Mouse (Mus musculus): ENCODE data around the gene Hspa12b. TPM values are rescaled to one million over a fixed set of nuclear protein-coding genes. Genes with fewer than 3 reads are reported as not detected.

The Hspa12b gene
- polyA plus RNA-seq, 1 experiment, result 8.6 TPM

- TF ChIP-seq CTCF (IDR thresholded peaks at IDR 0.05; ENCODE audit: borderline replicate concordance, insufficient read depth, low read length) (no peak), POLR2A (IDR thresholded peaks at IDR 0.05; ENCODE audit: low read depth, low read length) (no peak)
- Histone ChIP-seq H3K4me3 (ENCODE audit: insufficient read depth, low read length) (no peak overlapping the region), H3K4me1 (ENCODE audit: control insufficient read depth, insufficient read depth, low read length) (no peaks in the 10 kb centered on the region; the same call in 1 of the 2 replicates), H3K27ac (ENCODE audit: insufficient read depth, low read length) (no peak overlapping the region)
Observed at GRCm38 (mm10) chr2:131125964-131126815, 890 bp upstream of the Hspa12b start.

- H3K4me3 ChIP-seq (ENCODE audit: insufficient read depth, low read length), result no peak overlapping the region
- H3K27ac ChIP-seq (ENCODE audit: insufficient read depth, low read length), result no peak overlapping the region
- no peaks in the 10 kb centered on the region; the same call in 1 of the 2 replicates for H3K4me1 ChIP-seq (ENCODE audit: control insufficient read depth, insufficient read depth, low read length)
- TF ChIP-seq POLR2A (IDR thresholded peaks at IDR 0.05; ENCODE audit: low read depth, low read length) (no peak), CTCF (IDR thresholded peaks at IDR 0.05; ENCODE audit: borderline replicate concordance, insufficient read depth, low read length) (no peak)
Observed at GRCm38 (mm10) chr2:131128211-131128610, 1.1 kb downstream of the Hspa12b start.

GRCm38 (mm10) chr2:131128636-131129157, 1.6 kb downstream of the Hspa12b start:
- H3K27ac ChIP-seq (ENCODE audit: insufficient read depth, low read length), result no peak overlapping the region
- H3K4me3 ChIP-seq (ENCODE audit: insufficient read depth, low read length), result no peak overlapping the region
- no peak for TF ChIP-seq CTCF (IDR thresholded peaks at IDR 0.05; ENCODE audit: borderline replicate concordance, insufficient read depth, low read length)
- no peak for TF ChIP-seq POLR2A (IDR thresholded peaks at IDR 0.05; ENCODE audit: low read depth, low read length)
- no peaks in the 10 kb centered on the region; the same call in 1 of the 2 replicates for H3K4me1 ChIP-seq (ENCODE audit: control insufficient read depth, insufficient read depth, low read length)

GRCm38 (mm10) chr2:131129836-131130235, 2.8 kb downstream of the Hspa12b start:
- no peak overlapping the region for H3K27ac ChIP-seq (ENCODE audit: insufficient read depth, low read length)
- TF ChIP-seq CTCF (IDR thresholded peaks at IDR 0.05; ENCODE audit: borderline replicate concordance, insufficient read depth, low read length), result no peak
- TF ChIP-seq POLR2A (IDR thresholded peaks at IDR 0.05; ENCODE audit: low read depth, low read length), result no peak
- no peaks in the 10 kb centered on the region; the same call in 1 of the 2 replicates for H3K4me1 ChIP-seq (ENCODE audit: control insufficient read depth, insufficient read depth, low read length)
- H3K4me3 ChIP-seq (ENCODE audit: insufficient read depth, low read length), result no peak overlapping the region

- Histone ChIP-seq H3K4me1 (ENCODE audit: control insufficient read depth, insufficient read depth, low read length) (no peaks in the 10 kb centered on the region; the same call in 1 of the 2 replicates), H3K27ac (ENCODE audit: insufficient read depth, low read length) (no peak overlapping the region), H3K4me3 (ENCODE audit: insufficient read depth, low read length) (no peak overlapping the region)
- no peak for TF ChIP-seq POLR2A (IDR thresholded peaks at IDR 0.05; ENCODE audit: low read depth, low read length)
- TF ChIP-seq CTCF (IDR thresholded peaks at IDR 0.05; ENCODE audit: borderline replicate concordance, insufficient read depth, low read length), result no peak
Observed at GRCm38 (mm10) chr2:131130849-131131248, 3.8 kb downstream of the Hspa12b start.

- Histone ChIP-seq H3K27ac (ENCODE audit: insufficient read depth, low read length) (no peak overlapping the region), H3K4me3 (ENCODE audit: insufficient read depth, low read length) (no peak overlapping the region), H3K4me1 (ENCODE audit: control insufficient read depth, insufficient read depth, low read length) (no peaks in the 10 kb centered on the region; the same call in 1 of the 2 replicates)
- TF ChIP-seq POLR2A (IDR thresholded peaks at IDR 0.05; ENCODE audit: low read depth, low read length), result no peak
- TF ChIP-seq CTCF (IDR thresholded peaks at IDR 0.05; ENCODE audit: borderline replicate concordance, insufficient read depth, low read length), result no peak
Observed at GRCm38 (mm10) chr2:131132111-131132888, 5.2 kb downstream of the Hspa12b start.

- H3K4me1 ChIP-seq (ENCODE audit: control insufficient read depth, insufficient read depth, low read length), result no peaks in the 10 kb centered on the region
- TF ChIP-seq POLR2A (IDR thresholded peaks at IDR 0.05; ENCODE audit: low read depth, low read length) (no peak), CTCF (IDR thresholded peaks at IDR 0.05; ENCODE audit: borderline replicate concordance, insufficient read depth, low read length) (no peak)
- no peak within 1 kb of the TSS for H3K4me3 ChIP-seq (ENCODE audit: insufficient read depth, low read length)
- no peak within 1 kb of the TSS for H3K27ac ChIP-seq (ENCODE audit: insufficient read depth, low read length)
Observed at GRCm38 (mm10) chr2:131132930-131133547, 6.0 kb downstream of the Hspa12b start, which contains the start of gene Gm11037. TSS of gene Gm11037 (plus strand) at chr2:131133497.

- Histone ChIP-seq H3K27ac (ENCODE audit: insufficient read depth, low read length) (no peak overlapping the region), H3K4me3 (ENCODE audit: insufficient read depth, low read length) (no peak overlapping the region), H3K4me1 (ENCODE audit: control insufficient read depth, insufficient read depth, low read length) (no peaks in the 10 kb centered on the region)
- TF ChIP-seq CTCF (IDR thresholded peaks at IDR 0.05; ENCODE audit: borderline replicate concordance, insufficient read depth, low read length) (no peak), POLR2A (IDR thresholded peaks at IDR 0.05; ENCODE audit: low read depth, low read length) (no peak)
Observed at GRCm38 (mm10) chr2:131134381-131134780, 7.3 kb downstream of the Hspa12b start.

- no peak overlapping the region for H3K4me3 ChIP-seq (ENCODE audit: insufficient read depth, low read length)
- TF ChIP-seq POLR2A (IDR thresholded peaks at IDR 0.05; ENCODE audit: low read depth, low read length) (no peak), CTCF (IDR thresholded peaks at IDR 0.05; ENCODE audit: borderline replicate concordance, insufficient read depth, low read length) (no peak)
- no peaks in the 10 kb centered on the region for H3K4me1 ChIP-seq (ENCODE audit: control insufficient read depth, insufficient read depth, low read length)
- H3K27ac ChIP-seq (ENCODE audit: insufficient read depth, low read length), result no peak overlapping the region
Observed at GRCm38 (mm10) chr2:131134826-131135400, 7.8 kb downstream of the Hspa12b start.
